Mouse (Mus musculus) Muller cell, postnatal 12 days (primary cell): ENCODE data around the gene Rsl24d1.
A peak's percentile ranks its signal among the peaks of the same experiment; 100 is the strongest.
"Not testable (repeated sequence)": the region's sequence is repeated elsewhere in the genome, so short reads cannot be mapped to it uniquely, and the experiment has no call there.

Source experiments
- DNase-seq: peaks from one replicate; pipeline ENCODE4 v3.0.0-alpha.2; 2015; ENCODE audit errors: inconsistent ontology term

Gene Rsl24d1

DNA sequence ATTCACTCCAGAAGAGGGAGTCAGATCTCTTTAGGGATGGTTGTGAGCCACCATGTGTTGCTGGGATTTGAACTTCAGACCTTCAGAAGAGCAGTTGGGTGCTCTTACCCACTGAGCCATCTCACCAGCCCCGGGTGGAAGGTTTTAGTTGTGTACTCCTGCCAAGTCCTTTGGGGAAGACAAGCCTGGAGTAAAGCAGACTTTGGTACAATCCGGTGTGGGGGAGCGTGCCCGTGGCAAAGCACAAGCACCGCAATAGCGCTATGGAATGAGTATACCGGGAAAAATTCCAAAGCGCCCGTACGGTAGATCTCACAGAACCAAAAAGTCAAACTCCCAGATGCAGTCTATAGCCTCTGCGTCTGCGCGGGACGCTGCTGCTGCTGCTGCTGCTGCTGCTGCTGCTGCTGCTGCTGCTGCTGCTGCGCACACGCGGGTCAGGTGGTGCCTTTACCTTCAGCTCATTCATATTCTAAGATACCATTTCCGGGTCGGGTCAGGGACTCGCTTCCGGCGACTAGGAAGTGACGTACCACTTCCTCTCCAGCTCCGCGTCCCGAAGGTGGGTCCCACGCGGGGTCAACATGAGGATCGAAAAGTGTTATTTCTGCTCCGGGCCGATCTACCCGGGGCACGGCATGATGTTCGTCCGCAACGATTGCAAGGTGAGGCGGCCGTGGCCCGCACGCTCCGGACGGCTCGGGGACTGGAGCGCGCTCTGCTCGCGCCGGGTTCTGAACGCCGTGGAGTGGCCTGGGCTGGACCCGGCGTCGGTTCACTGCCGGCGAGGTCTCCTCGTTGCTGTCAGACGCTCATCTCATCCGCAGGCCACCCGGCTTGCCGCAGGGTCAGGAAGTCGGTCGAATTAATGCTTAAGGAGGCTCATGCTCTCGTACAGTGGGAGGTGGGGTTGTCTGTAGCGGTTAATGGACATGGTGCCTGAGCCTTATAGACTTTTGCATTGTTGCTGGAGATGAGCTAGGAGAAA, at the start of gene Rsl24d1:
Rsl24d1 (plus strand) TSS at position 508 of the 988 bp plus-strand sequence.
- DNase-seq, result peak; percentile 83

DNA sequence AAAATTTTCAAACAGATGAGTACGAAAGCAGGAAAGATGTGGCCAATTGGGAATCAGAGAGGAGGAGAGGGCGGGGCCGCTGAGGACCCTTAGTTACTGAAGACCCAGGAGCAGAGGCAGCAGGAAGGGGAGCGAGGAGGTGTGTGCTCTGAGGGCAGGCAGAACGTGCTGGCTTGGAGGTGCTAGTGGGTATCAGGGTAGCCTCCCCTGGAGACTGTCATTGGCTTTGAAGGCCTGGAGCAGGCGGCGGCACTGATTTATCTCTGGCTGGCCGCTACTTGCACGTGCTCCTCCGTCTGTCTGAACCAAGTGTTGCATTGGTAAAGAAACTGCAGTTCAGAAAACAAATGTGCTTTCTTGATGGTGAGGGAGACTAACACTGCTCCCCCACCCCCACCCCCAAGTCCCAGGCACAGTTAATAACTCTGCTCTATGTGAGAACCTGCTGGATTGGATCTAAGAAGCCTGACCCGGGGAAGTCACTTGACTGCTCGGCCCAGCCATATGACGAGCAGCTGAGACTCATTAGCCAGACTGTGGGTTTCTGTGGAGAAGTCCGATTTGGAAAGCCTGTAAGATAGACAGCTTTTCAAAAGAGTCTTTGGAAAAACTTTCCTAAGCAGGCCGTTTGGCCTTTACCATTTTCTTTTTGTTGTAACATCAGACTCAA, 49.5 kb upstream of the Rsl24d1 start:
- no peak for DNase-seq

DNA sequence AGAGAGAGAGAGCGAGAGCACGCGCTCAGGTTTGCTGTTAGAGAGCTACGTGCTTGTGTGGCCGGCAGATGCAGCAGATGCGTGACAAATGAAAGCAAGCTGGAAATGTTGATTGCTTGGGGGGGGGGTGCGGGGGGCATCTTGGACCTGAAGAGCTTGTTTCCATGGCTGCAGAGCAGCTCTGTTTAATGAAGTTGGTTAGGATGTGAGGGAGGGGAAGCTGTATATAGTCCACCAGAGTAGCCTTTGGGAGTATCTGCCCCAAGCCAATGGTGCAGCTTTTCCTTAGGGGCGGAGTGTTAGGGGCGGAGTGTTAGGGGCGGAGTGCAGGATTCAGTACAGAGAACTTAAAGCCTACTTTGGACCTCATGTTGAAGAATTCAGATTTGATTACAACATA, 46.1 kb upstream of the Rsl24d1 start:
- DNase-seq, result no peak

DNA sequence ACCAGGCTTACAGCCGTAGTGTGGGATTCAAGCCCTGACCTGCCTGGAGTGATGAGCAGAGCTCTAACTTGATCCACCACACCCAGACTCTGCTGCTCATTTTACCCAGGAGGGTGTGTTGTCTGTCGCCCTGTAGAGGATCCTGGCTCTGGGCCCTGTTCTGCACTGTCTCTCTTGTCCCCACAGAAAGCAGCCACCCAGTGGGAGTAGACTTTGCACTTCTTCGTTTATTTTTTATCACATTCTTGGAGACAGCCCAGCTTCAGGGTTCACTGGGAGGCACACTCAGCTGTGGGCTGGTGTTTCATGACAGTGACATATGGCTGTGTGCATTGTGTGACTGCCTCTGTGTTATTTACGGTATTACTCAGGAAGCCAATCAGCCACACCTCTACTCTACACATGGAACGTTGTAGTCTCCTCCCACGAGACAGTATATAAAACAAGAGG, 45.0 kb upstream of the Rsl24d1 start:
- DNase-seq, result no peak

DNA sequence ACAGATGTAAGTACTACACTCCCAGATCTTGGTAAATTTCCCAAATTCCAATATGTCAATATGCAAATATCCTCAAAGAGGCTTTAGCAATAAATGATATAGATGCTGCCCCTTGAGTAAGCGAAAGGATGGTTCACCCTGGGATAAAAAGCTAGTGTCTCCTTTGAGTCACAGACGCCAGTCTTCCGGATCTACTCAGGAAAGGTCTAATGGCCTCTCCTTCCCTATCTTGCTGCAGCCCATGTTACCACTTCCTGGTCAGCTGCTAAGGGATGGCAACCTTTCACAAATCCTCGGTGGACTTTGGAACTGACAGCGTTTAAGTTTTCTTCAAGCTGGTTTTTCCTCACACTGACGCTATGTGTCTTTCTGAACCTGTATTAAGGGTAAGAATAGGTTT, 44.5 kb upstream of the Rsl24d1 start:
- no peak for DNase-seq

DNA sequence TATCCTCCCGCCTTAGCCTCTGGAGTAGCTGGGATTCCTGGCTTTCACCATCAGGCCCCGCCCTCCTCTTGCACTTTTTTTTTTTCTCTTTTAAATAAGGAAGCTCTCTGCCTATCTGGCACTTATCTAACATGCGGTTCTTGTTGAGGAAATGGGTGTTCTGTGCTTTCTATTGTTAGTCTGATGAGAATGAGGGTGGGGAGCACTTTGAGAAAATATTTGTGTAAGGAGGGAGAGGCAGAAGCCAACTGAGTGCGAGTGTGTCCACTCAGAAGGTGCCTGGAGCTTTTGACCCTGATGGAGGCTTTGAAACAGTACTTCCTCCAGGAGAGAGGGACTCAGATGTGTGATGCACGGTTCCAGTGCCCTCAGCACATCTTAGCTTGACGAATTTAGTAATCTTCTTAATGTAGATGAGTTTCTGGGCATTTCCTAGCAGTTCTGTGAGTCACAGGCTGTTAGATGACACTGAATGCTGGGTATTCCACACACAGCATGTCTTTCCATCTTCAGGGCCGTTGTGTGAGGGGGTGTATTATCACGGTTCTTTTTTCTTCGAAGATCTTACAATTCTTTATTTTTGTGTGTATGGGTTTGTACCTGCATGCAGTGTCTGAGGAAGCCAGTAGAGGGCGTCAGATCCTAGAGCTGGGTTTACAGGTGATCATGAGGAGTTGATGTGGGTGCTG, 42.1 kb upstream of the Rsl24d1 start:
- DNase-seq, result no peak

DNA sequence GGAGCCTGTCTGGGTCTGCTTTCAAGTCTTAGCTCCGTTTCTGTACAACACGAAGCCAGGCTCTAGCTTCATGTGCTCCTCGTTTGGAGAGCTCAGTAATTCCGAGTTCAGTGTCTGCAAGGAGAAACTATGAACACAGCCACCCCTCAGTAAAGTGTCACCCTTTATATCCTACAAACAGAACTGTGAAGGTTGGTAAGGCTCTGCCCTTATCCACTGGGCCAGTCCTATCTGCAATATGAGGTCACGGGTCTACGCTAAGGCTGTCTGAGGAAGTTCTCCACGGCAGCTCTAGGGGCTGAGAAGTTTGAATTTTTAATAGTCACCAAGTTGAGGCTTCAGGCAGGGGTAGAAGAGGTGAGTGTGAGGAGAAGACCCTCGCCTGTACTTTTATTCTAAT, 40.8 kb upstream of the Rsl24d1 start:
- no peak for DNase-seq

DNA sequence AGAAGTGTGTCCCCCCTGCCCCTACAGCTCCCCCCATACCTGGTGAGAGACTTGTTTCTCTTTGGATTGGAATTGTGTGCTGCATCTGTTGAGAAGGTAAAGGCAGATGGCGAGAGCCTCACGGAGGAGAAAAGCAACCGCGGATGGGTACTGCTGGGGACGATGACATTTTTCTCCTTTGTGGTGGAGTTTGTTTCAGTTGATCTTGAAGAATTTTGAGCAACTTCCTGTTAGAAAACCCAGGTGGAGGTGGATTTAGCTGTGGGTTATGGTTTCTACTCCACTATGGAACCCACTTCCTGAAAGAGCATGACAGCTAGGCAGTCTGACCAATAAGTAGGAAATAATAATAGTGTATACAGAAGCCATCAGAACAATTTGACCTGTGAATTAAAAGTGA, 40.1 kb upstream of the Rsl24d1 start:
- no peak for DNase-seq

DNA sequence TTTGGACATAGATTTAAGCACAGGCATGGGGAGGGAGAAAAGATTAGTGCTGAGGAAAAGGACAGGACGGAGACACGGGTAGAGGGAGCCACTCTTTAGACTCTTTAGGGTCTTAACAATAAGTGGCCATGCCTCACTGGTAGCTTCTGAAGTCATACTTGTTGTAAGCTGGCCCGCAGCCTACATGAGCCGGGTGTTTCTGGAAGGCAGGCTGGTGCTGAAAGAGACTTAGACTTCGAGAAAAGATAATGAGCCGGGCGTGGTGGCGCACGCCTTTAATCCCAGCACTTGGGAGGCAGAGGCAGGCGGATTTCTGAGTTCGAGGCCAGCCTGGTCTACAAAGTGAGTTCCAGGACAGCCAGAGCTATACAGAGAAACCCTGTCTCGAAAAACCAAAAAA, 33.9 kb upstream of the Rsl24d1 start:
- DNase-seq, result not testable (repeated sequence)

DNA sequence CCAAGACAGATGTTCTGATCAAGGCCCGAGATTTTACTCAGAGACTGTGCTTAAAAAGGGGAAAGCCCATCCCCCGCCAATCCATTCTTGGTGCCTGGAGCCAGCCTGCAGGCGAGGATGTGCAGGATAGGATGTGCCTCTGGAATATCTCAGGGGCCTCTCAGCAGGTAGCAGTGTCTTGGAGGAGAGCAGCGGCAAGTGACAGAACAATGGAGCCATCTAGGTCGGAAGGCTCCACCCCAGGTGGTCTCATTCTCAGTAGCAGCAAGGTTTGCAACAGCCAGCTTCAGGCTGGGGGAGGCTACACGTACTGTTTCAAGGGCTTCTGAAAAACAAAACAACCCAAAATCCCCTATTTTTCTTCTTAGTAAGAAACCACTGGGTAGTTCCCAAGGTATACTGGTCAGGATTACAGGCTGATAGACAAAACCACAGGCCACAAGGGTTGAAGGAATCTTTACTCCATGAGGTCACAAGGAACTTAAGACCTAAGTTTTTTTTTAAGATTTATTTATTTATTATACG, 33.4 kb upstream of the Rsl24d1 start:
- DNase-seq, result no peak

DNA sequence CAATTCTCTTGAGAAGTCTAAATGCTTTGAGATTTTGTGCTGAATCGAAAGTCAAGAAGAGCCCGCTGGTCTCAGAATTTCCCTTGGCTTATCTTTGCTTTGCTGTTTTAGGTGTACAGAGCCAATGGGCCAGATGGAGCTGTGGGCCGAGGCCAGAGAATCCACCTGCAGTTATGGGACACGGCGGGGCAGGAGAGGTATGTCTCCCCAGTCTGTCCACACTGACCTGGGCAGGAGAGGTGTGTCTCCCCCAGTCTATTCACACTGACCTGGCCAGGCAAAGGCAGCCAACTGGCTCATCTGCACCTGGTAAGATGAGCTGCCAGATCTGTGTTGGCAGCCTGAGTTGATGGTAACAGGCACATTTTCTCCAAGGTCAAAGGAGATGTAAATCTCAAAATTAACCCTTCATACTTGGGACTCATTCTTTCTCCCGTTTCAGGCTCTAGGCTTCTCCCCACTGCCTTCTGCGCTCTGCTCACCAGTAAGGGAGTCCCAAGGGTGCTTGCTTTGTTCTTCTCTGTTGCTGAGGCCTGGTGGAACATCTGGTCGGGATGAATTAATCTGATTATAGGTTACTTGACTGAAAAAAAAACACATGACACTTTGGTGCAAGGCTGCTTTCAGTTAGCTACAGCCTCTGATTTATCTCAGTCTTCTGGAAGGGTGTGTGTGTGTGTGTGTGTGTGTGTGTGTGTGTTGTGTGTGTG, 30.8 kb upstream of the Rsl24d1 start:
- DNase-seq, result no peak

DNA sequence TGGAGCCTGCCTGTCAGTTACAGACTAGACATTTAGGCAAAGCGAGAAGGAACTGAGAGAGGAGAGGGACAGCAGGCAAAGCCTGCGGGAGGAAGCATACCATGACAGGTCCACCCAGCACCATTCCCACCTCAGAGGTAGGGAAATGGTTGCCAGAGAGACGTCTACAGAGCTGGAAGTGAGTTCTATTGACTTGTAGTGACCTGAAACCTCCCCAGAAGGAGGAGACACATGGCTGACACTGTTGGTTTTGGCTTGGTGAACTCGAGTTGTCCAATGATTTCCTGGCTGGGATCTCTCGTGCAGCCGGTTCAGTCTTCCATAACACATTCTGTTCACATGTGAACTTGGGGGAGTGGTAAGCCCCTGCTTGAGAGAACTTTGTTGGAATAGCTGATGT, 29.3 kb upstream of the Rsl24d1 start:
- no peak for DNase-seq

DNA sequence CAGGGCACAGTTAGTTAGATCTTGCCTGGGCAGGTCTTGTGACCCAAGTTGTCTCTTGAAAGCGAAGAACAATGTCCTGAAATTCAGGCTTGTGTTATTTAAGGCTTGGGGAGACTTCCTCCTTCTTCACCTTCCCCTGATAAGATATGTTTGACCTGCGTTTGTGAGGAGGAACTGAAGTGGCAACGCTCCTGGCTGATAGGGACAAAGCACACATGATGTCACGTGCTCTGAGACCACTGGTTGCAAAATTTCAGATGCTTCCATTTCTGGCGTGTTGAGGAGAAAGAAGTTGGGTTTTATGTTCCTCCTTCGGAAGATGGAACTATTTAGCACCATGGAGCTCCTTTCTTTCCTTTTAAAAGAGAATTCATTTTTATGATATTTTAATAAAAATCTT, 27.4 kb upstream of the Rsl24d1 start:
- no peak for DNase-seq

DNA sequence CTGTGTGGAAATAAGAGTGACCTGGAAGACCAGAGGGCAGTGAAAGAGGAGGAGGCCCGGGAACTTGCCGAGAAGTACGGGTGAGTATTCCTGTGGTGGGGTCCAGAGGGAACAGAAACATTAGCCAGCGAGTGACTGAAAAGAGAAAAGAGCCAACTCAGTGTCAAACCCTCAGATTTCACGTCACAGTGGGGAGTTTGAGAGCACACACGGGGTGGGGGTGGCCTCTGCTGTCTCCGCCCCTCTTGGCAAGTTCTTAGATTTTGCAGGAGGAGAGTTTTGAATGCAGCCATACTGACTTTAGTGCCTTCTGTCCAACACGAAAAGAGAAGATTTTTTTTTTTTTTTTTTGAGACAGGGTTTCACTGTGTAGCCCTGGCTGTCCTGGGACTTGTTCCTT, 26.1 kb upstream of the Rsl24d1 start:
- no peak for DNase-seq

DNA sequence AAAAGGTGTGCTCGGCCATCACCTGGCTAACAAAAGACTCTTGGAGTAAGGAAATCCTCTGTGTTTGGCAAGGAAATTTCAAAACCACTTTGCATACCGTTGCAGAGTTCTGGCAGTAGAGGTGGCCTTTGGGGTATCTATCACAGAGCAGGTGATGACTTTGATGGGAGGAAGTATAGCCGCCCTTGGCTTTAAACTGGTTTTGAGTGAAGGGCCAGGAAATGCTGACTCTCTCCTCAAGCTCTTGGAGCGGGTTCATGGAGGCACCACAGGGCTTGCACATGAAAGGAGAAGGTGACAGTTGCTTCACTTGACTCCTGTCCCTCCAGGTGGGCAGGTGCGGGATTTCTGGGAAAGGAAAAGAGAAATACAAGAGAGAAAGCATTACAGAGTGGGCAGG, 25.6 kb upstream of the Rsl24d1 start:
- no peak for DNase-seq

DNA sequence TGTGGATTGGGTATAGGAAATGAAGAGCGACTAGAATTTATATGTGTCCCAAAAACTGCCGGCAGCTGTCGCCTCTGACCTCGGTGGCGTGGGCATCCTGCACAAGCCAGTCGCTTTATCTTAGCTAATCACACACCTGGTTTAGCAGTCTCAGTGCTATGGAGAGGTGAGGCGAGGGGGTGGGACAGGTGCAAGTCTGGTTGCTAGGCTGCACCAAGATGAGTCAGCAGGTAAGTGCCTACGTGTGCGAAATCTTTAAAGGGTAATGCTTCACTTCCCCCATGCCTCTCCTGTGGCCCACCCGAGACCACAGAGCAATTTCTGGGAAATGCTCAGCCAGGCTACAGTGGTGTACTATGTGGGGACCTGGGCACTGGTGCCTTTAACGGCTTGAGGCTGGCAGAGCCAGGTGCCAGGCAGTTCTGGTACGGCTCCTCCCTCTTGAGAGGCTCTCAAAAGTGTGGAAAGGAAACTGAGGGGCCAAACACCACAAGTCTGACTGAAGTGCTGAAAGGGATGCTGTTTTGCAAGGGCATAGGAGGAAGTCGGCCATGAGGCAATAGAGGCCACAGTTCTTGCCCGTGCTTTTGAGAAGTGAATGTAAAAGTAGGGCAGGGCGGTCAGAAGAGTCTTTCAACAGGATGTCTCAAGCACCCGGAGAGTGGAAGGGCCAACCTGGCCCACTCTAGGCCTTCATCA, 23.9 kb upstream of the Rsl24d1 start:
- no peak for DNase-seq

DNA sequence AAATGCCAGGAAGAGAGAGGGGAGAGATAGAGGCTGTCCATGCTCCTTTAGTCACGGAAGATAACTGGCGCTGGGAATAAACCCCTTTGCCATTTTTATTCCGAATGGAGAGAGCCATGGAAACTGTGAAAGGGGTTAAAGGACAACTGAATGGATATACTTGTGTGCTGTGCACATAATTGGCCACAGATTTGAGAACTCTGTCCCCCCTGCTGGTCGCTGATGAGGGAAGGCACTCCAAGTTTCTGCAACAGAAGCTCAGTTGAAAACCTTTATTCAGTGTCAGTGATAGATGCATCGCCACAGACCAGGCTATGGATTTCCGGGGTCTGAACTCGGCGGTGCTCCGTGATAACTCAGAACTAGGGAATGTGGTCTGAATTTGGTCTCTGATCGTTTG, 23.1 kb upstream of the Rsl24d1 start:
- peak; percentile 7 for DNase-seq

DNA sequence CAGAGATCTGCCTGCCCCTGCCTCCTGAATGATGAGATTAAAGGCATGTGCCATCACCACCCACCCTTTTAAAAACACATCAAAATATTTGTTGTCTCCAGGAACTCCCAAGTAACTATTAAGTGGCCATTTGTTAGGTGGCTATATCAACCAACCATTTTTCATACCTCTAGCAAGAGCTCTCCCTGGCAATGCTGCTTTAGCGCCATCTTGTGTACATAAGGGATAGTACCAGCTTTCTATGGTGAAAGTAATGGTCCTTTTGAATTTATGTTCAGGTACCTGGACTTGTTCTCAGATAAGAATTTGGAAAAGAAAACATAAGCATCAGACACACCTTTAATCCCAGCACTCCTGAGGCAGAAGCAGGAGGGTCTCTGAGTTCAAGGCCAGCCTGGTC, 21.5 kb upstream of the Rsl24d1 start:
- DNase-seq, result peak; percentile 46

DNA sequence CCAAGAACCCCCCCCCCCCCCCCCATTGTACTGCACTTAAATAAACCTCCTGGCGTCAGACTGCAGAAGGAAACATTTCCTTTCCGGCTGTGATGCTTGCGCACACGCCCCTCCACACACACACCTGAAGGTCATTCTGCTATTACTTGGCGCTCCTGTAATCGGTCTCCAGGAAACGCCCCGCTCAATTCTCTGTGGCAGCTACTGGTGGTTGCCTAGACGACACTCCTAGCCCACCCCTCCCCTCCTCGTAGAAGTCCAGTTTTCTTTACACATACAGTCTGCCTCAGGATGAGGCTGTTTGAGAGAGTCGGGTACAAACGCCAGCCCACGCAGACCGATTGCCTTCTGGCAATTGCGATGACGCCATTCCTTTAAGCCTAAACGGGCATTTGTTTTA, 18.6 kb upstream of the Rsl24d1 start:
- DNase-seq, result no peak

DNA sequence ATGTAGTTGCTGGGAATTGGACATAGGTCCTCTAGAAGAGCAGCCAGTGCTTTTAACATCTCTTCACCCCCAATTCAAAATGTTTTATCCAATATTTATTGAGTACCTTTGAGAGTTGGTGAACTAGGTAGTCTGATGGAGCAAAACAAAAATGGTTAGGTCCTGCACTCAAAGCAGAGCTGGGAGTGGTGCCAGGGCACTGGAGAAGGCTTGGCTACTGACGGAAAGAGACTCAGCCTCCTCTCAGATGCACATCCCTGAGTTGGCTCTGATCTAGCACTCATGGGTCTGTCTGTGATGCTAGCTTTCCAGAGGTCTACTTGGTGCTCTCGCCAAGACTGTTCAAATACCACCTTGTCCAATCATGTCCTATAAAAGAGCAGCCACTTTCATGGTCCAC, 15.3 kb upstream of the Rsl24d1 start:
- DNase-seq, result no peak

DNA sequence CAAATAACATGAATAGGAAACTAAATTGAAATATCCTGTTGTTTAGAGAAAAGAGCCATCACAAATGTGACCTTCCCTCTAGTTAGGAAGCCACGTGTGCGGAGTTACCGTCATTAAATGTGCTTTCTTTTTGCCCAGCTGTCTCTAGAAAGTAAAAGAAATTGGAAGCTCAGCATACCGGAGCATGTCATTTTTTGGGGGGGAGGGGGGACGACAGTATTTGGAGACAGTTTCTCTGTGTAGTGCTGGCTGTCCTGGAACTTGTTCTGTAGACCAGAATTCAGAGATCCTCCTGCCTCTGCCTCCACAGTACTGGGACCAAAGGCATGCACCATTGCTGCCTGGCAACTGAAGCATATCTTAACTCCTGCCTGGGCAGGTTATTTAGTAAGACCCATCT, 11.7 kb upstream of the Rsl24d1 start, which contains the start of gene Khdc3:
Khdc3 (plus strand) TSS at position 301 of the 400 bp plus-strand sequence.
- no peak for DNase-seq
